Mouse (Mus musculus): ENCODE measurements at regions not wholly inside any gene's neighbourhood (a gene's known extent, or its start where the extent isn't known, plus 50 kb on each side); places are given as distances from the start of the nearest gene placed in this dataset.
A peak's percentile ranks its signal among the peaks of the same experiment; 100 is the strongest.

DNA sequence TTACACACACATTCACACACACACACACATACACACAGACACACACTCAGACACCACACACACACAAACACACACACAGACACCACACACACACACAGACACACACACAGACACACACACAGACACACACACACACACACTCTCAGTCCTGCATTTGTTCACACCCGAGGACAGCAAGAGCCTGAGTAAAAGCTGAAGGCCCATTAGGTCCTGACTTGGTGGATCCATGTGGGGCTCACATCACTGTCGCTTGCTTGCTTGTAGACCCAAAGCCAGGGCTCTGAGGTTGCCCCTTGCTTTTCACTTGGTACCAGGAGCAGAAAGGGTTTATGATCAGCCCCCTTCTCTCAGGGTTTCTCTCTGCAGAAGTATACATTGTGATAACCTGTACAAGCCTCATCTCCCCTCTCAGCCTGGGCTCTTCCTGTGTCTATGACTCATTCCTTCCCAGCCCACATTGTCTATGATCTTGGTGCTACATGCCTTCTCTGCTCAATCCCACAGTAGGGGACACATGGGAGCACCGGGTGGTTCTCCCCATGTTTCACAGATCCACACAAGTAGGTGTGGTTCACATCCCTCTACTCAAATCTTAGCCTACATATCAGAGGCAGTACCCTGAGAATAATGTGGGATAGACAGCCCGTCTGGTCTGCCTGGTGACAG lies 378.8 kb downstream of the Fam19a5 start:
- no peak for ATAC-seq
- no peak overlapping the region for H3K4me2 ChIP-seq (ENCODE audit: low read length)
- WGBS, result 86% methylated on average over 4 of the region's 4 CpGs

DNA sequence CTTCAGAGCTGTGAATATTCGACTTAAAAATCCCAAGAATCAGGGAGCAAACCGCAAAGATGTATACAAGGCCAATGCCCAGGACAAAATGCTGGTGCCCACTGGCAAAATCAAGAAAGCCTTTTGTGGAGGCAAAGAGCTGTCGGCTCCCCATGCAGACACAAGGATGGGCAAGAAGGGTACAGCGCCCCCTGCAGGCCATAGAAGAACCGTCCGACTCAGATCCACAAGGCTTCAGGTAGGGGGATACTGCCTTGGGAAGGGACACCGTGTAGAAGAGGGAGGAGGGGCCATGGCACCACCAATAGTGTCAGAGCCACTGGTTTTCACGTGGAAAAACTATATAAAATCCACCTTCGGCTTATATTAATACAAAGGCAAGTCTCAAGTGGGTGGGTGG lies 379.8 kb downstream of the Fam19a5 start:
- 43% methylated on average over 9 of the region's 9 CpGs for WGBS
- H3K4me2 ChIP-seq (ENCODE audit: low read length), result no peak overlapping the region
- H3K27me3 ChIP-seq (replicated peaks; ENCODE audit: control insufficient read depth, insufficient read depth, low read length), result no peaks in the 10 kb centered on the region
- H3K9me3 ChIP-seq (ENCODE audit: control insufficient read depth, low read length), result no peaks in the 10 kb centered on the region
- no peak for ATAC-seq
- no peak overlapping the region for H3K27ac ChIP-seq (ENCODE audit: low read depth, low read length)
- H3K4me1 ChIP-seq (ENCODE audit: control insufficient read depth, insufficient read depth, low read depth, low read length), result no peaks in the 10 kb centered on the region
- H3K9ac ChIP-seq (ENCODE audit: low read depth, low read length), result no peak overlapping the region
- no peaks in the 10 kb centered on the region for H3K36me3 ChIP-seq (ENCODE audit: control insufficient read depth, insufficient read depth, low read length)
- H3K4me3 ChIP-seq (ENCODE audit: low read length), result no peak overlapping the region

More for the DNA sequence above, 378.8 kb downstream of the Fam19a5 start:
- Histone ChIP-seq H3K27me3 (replicated peaks; ENCODE audit: control insufficient read depth, insufficient read depth, low read length) (no peaks in the 10 kb centered on the region), H3K4me3 (ENCODE audit: low read length) (no peak overlapping the region), H3K27ac (ENCODE audit: low read depth, low read length) (no peak overlapping the region), H3K9me3 (ENCODE audit: control insufficient read depth, low read length) (no peaks in the 10 kb centered on the region), H3K4me1 (ENCODE audit: control insufficient read depth, insufficient read depth, low read depth, low read length) (no peaks in the 10 kb centered on the region), H3K9ac (ENCODE audit: low read depth, low read length) (no peak overlapping the region), H3K36me3 (ENCODE audit: control insufficient read depth, insufficient read depth, low read length) (no peaks in the 10 kb centered on the region)

- Histone ChIP-seq H3K4me2 (ENCODE audit: low read length) (no peak overlapping the region), H3K9me3 (ENCODE audit: control insufficient read depth, low read length) (no peaks in the 10 kb centered on the region), H3K4me1 (ENCODE audit: control insufficient read depth, insufficient read depth, low read depth, low read length) (no peaks in the 10 kb centered on the region), H3K27ac (ENCODE audit: low read depth, low read length) (no peak overlapping the region), H3K9ac (ENCODE audit: low read depth, low read length) (no peak overlapping the region), H3K36me3 (ENCODE audit: control insufficient read depth, insufficient read depth, low read length) (no peaks in the 10 kb centered on the region), H3K4me3 (ENCODE audit: low read length) (no peak overlapping the region), H3K27me3 (replicated peaks; ENCODE audit: control insufficient read depth, insufficient read depth, low read length) (no peaks in the 10 kb centered on the region)
- 70% methylated on average over 6 of the region's 6 CpGs for WGBS
- ATAC-seq, result peak; percentile 42; the same call in 1 of the 2 replicates
These were observed 391.9 kb downstream of the Fam19a5 start for GRCm38 (mm10) chr15:87936041-87936440.

- 61% methylated on average over 3 of the region's 3 CpGs for WGBS
- H3K4me1 ChIP-seq (ENCODE audit: control insufficient read depth, insufficient read depth, low read depth, low read length), result no peaks in the 10 kb centered on the region
These were observed 396.7 kb downstream of the Fam19a5 start for GRCm38 (mm10) chr15:87940837-87941236.

GRCm38 (mm10) chr15:87952531-87952930 lies 408.4 kb downstream of the Fam19a5 start:
- WGBS, result 80% methylated on average over 3 of the region's 3 CpGs
- Histone ChIP-seq H3K27me3 (replicated peaks; ENCODE audit: control insufficient read depth, insufficient read depth, low read length) (no peaks in the 10 kb centered on the region), H3K27ac (ENCODE audit: low read depth, low read length) (no peak overlapping the region)

More at GRCm38 (mm10) chr15:87940837-87941236, 396.7 kb downstream of the Fam19a5 start:
- Histone ChIP-seq H3K27ac (ENCODE audit: low read depth, low read length) (no peak overlapping the region), H3K27me3 (replicated peaks; ENCODE audit: control insufficient read depth, insufficient read depth, low read length) (no peaks in the 10 kb centered on the region), H3K4me2 (ENCODE audit: low read length) (no peak overlapping the region), H3K36me3 (ENCODE audit: control insufficient read depth, insufficient read depth, low read length) (no peaks in the 10 kb centered on the region), H3K9ac (ENCODE audit: low read depth, low read length) (no peak overlapping the region), H3K4me3 (ENCODE audit: low read length) (no peak overlapping the region), H3K9me3 (ENCODE audit: control insufficient read depth, low read length) (no peaks in the 10 kb centered on the region)
- no peak for ATAC-seq

DNA sequence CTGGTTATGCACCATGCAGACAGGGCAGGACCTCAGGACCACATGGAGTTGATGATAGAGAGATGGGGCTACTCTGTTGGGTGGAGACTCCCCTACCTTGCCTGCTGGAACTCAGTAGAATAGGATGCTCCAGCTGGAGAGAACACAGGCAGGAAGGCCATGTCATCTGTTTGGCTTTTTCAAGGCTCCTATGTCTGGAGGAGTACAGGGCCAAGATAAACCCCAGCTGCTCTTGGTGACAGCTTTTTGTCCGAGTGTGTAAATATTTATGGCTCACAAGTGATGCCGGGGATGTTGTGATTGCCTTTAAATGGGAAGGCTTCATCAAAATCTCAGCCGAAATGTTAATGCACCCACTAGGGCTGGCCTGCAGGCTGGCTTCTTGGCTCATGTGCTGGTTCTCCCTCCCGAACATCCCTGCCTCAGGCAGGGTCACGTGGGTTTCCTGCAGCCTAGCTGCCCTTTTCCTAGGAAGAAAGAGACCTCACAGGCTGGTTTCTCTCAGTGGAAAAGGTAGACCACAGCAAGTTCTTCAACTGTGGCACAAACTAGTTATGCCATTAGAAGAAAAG lies 411.7 kb downstream of the Fam19a5 start:
- Histone ChIP-seq H3K36me3 (ENCODE audit: control insufficient read depth, insufficient read depth, low read length) (no peaks in the 10 kb centered on the region), H3K4me1 (ENCODE audit: control insufficient read depth, insufficient read depth, low read depth, low read length) (no peaks in the 10 kb centered on the region), H3K4me3 (ENCODE audit: low read length) (no peak overlapping the region), H3K27me3 (replicated peaks; ENCODE audit: control insufficient read depth, insufficient read depth, low read length) (no peaks in the 10 kb centered on the region; the same call in 1 of the 2 replicates), H3K9ac (ENCODE audit: low read depth, low read length) (no peak overlapping the region), H3K9me3 (ENCODE audit: control insufficient read depth, low read length) (no peaks in the 10 kb centered on the region), H3K27ac (ENCODE audit: low read depth, low read length) (no peak overlapping the region), H3K4me2 (ENCODE audit: low read length) (no peak overlapping the region)
- 68% methylated on average over 5 of the region's 5 CpGs for WGBS
- no peak for ATAC-seq

More at GRCm38 (mm10) chr15:87952531-87952930, 408.4 kb downstream of the Fam19a5 start:
- no peak overlapping the region for H3K9ac ChIP-seq (ENCODE audit: low read depth, low read length)
- H3K4me3 ChIP-seq (ENCODE audit: low read length), result no peak overlapping the region
- no peaks in the 10 kb centered on the region for H3K4me1 ChIP-seq (ENCODE audit: control insufficient read depth, insufficient read depth, low read depth, low read length)
- H3K9me3 ChIP-seq (ENCODE audit: control insufficient read depth, low read length), result no peaks in the 10 kb centered on the region; the same call in 1 of the 2 replicates
- ATAC-seq, result no peak
- H3K36me3 ChIP-seq (ENCODE audit: control insufficient read depth, insufficient read depth, low read length), result no peaks in the 10 kb centered on the region
- H3K4me2 ChIP-seq (ENCODE audit: low read length), result no peak overlapping the region

- H3K4me1 ChIP-seq (ENCODE audit: control insufficient read depth, insufficient read depth, low read depth, low read length), result no peaks in the 10 kb centered on the region
- no peaks in the 10 kb centered on the region for H3K36me3 ChIP-seq (ENCODE audit: control insufficient read depth, insufficient read depth, low read length)
- no peak overlapping the region for H3K4me3 ChIP-seq (ENCODE audit: low read length)
- ATAC-seq, result no peak
- H3K27me3 ChIP-seq (replicated peaks; ENCODE audit: control insufficient read depth, insufficient read depth, low read length), result no peaks in the 10 kb centered on the region; the same call in 1 of the 2 replicates
- H3K4me2 ChIP-seq (ENCODE audit: low read length), result no peak overlapping the region
- no peaks in the 10 kb centered on the region for H3K9me3 ChIP-seq (ENCODE audit: control insufficient read depth, low read length)
- 78% methylated on average over 1 of the region's 1 CpGs for whole genome bisulfite sequencing
- H3K9ac ChIP-seq (ENCODE audit: low read depth, low read length), result no peak overlapping the region
- H3K27ac ChIP-seq (ENCODE audit: low read depth, low read length), result no peak overlapping the region
These were observed 414.8 kb downstream of the Fam19a5 start for GRCm38 (mm10) chr15:87958866-87959265.

DNA sequence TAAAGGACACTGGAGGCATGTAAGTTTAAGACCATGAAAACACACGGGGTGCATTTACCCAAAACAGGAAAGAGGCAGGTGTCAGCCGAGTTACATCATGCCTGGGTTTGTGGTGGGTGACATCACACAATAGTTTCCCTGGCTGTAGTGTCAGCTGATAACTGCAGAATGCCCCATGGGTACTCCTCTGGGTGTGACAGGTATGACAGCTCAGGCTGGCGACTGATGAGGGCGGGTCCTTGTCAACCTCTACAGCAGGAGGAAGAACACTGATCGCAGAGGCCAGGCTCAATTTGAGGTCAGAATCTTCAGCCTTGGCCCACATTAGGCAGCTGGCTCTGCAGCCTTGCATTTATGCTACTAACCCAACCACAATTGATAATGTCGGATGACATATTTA lies 428.5 kb downstream of the Fam19a5 start:
- Histone ChIP-seq H3K9me3 (ENCODE audit: control insufficient read depth, low read length) (no peaks in the 10 kb centered on the region), H3K27ac (ENCODE audit: low read depth, low read length) (no peak overlapping the region), H3K9ac (ENCODE audit: low read depth, low read length) (no peak overlapping the region), H3K36me3 (ENCODE audit: control insufficient read depth, insufficient read depth, low read length) (no peaks in the 10 kb centered on the region), H3K27me3 (replicated peaks; ENCODE audit: control insufficient read depth, insufficient read depth, low read length) (no peaks in the 10 kb centered on the region), H3K4me2 (ENCODE audit: low read length) (no peak overlapping the region), H3K4me3 (ENCODE audit: low read length) (no peak overlapping the region), H3K4me1 (ENCODE audit: control insufficient read depth, insufficient read depth, low read depth, low read length) (no peaks in the 10 kb centered on the region)
- WGBS, result 91% methylated on average over 6 of the region's 6 CpGs
- ATAC-seq, result no peak

GRCm38 (mm10) chr15:87987322-87987985 lies 443.4 kb downstream of the Fam19a5 start:
- 17% methylated on average over 5 of the region's 5 CpGs for WGBS
- Histone ChIP-seq H3K27me3 (replicated peaks; ENCODE audit: control insufficient read depth, insufficient read depth, low read length) (no peaks in the 10 kb centered on the region), H3K9me3 (ENCODE audit: control insufficient read depth, low read length) (no peaks in the 10 kb centered on the region), H3K36me3 (ENCODE audit: control insufficient read depth, insufficient read depth, low read length) (no peaks in the 10 kb centered on the region), H3K4me3 (ENCODE audit: low read length) (no peak overlapping the region), H3K9ac (ENCODE audit: low read depth, low read length) (no peak overlapping the region), H3K4me1 (ENCODE audit: control insufficient read depth, insufficient read depth, low read depth, low read length) (no peaks in the 10 kb centered on the region), H3K4me2 (ENCODE audit: low read length) (no peak overlapping the region), H3K27ac (ENCODE audit: low read depth, low read length) (no peak overlapping the region)
- no peak for ATAC-seq
